Mouse (Mus musculus) heart, embryonic 16.5 days (tissue): ENCODE data around the gene Tubb4b. TPM values are rescaled to one million over a fixed set of nuclear protein-coding genes. Genes with fewer than 3 reads are reported as not detected.

Experiments
- ATAC-seq: fragments of 200-750 bp; cut with Nextera tagmentation; replicated peaks from 2 replicates; pipeline ENCODE4 v1.8.0; 2017; ENCODE audit warnings: moderate number of reproducible peaks; ENCODE audit not compliant: insufficient read depth, low FRiP score; ENCODE audit errors: extremely low read depth
- H3K27ac ChIP-seq: fragments of 300-500 bp; sonication (generic); 2 replicates; pipeline ENCODE4 v1.5.1; 2014; ENCODE audit warnings: mild to moderate bottlenecking, low read length, control low read depth, moderate library complexity
- H3K27me3 ChIP-seq: fragments of 300-500 bp; sonication (generic); 2 replicates; pipeline ENCODE4 v1.6.1; 2014; ENCODE audit warnings: low read length, mixed read lengths; ENCODE audit not compliant: control insufficient read depth, insufficient read depth
- H3K36me3 ChIP-seq: fragments of 300-500 bp; sonication (generic); 2 replicates; pipeline ENCODE4 v1.6.1; 2014; ENCODE audit not compliant: control insufficient read depth, insufficient read depth
- H3K4me1 ChIP-seq: fragments of 300-500 bp; sonication (generic); 2 replicates; pipeline ENCODE4 v1.6.1; 2014; ENCODE audit warnings: low read length, mixed read lengths; ENCODE audit not compliant: control insufficient read depth, insufficient read depth
- H3K4me2 ChIP-seq: fragments of 300-500 bp; sonication (generic); 2 replicates; pipeline ENCODE4 v1.6.1; 2014; ENCODE audit warnings: low read depth, mild to moderate bottlenecking, control low read depth, low read length
- H3K4me3 ChIP-seq: fragments of 300-500 bp; sonication (generic); 2 replicates; pipeline ENCODE4 v1.5.1; 2014; ENCODE audit warnings: mild to moderate bottlenecking, control low read depth, low read length
- H3K9ac ChIP-seq: fragments of 300-500 bp; sonication (generic); 2 replicates; pipeline ENCODE4 v1.6.1; 2014; ENCODE audit warnings: low read length, control low read depth
- H3K9me3 ChIP-seq: fragments of 300-500 bp; sonication (generic); replicated peaks from 2 replicates; pipeline ENCODE4 v1.6.1; 2016; ENCODE audit warnings: low read length; ENCODE audit not compliant: control insufficient read depth
- WGBS: fragments of 180-500 bp; shearing (Covaris S2); extraction: QIAGEN DNeasy Blood & Tissue Kit; methylation state at CpG from one replicate; pipeline ENCODE4 v1.1.7; 2014; 5-methylcytosine and 5-hydroxymethylcytosine counted together
- polyA plus RNA-seq: library from polyadenylated mRNA; unstranded; fragments of >200 nt; fragmentation: Nextera tagmentation; extraction: Ambion mirVana; gene quantifications from 2 replicates; pipeline ENCODE4 v1.2.1, GENCODE M21; 2015

Tubb4b gene
- polyA plus RNA-seq, 1 experiment from 2014 or later: 482 TPM

- peak overlapping the region; percentile 90 for H3K27ac ChIP-seq
- peak overlapping the region; percentile 64 for H3K4me2 ChIP-seq
- H3K36me3 ChIP-seq: peaks cover 3% of the 10 kb centered on the region
- ATAC-seq: no peak
- WGBS: 74% methylated on average over 17 of the region's 17 CpGs
- peaks cover 13% of the 10 kb centered on the region for H3K27me3 ChIP-seq
- peak overlapping the region; percentile 67 for H3K9ac ChIP-seq
- H3K4me1 ChIP-seq: peaks cover 28% of the 10 kb centered on the region
- peak overlapping the region; percentile 48 for H3K4me3 ChIP-seq
- H3K9me3 ChIP-seq: no peaks in the 10 kb centered on the region
Measured at GRCm38 (mm10) chr2:25194486-25195171, 29.9 kb downstream of the Tubb4b start.

DNA sequence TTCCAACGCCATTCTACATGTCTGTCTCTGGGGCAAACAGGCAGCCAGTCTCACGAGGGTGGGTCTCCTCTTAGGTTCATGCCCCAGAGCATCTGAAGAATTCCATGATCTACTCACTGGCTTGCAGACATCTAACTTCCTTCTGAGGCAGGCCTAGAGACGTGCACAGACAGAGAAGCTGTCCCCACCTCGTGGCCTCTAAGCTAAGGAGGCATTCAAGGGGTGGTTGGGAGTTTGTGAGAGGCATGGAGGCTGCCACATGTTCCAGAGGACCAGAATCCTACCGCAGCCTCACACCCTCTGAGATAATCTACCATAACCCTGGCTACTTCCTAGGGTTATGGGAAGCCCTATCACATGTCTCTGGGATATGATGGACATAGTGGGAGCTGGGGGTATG, 30.5 kb downstream of the Tubb4b start:
- ATAC-seq: no peak
- H3K36me3 ChIP-seq: no peaks in the 10 kb centered on the region
- H3K9me3 ChIP-seq: no peaks in the 10 kb centered on the region
- H3K9ac ChIP-seq: peak overlapping the region; percentile 42
- H3K4me2 ChIP-seq: peak overlapping the region; percentile 64
- peaks cover 28% of the 10 kb centered on the region for H3K4me1 ChIP-seq
- H3K27me3 ChIP-seq: peaks cover 13% of the 10 kb centered on the region
- H3K27ac ChIP-seq: peak overlapping the region; percentile 90
- H3K4me3 ChIP-seq: peak overlapping the region; percentile 48; the same call in 1 of the 2 replicates
- 60% methylated on average over 5 of the region's 5 CpGs for WGBS

- Histone ChIP-seq H3K4me3 (0 out of 2 replicates have a peak overlapping the region, but pooled peaks have one; percentile 9), H3K9ac (peak overlapping the region; percentile 42; the same call in 1 of the 2 replicates), H3K9me3 (no peaks in the 10 kb centered on the region), H3K4me1 (peaks cover 28% of the 10 kb centered on the region), H3K36me3 (no peaks in the 10 kb centered on the region), H3K27ac (no peak overlapping the region; the same call in 1 of the 2 replicates), H3K4me2 (peak overlapping the region; percentile 64), H3K27me3 (peaks cover 13% of the 10 kb centered on the region)
- 2% methylated on average over 6 of the region's 6 CpGs for WGBS
- ATAC-seq: peak; percentile 58
Measured at GRCm38 (mm10) chr2:25193330-25193770, 31.2 kb downstream of the Tubb4b start.

DNA sequence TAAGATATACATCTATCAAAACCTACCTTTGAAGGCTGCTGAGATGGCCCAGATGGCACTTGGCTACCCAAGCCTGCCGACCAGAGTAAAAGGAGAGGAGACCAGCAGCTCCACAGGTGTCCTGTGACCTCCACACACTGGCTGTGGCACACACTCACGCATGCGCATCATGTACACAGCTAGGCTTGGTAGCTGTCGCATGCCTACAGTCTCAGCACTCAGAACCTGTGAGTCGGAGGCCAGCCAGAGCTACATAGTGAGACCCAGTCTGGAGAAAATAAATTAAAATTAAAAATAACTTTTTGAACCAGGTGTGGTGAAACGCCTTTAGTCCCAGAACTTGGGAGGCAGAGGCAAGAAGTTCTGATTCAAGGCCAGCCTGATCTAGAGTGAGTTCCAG, 36.7 kb downstream of the Tubb4b start:
- H3K9ac ChIP-seq: no peak overlapping the region
- peaks cover 9% of the 10 kb centered on the region for H3K4me1 ChIP-seq
- H3K4me3 ChIP-seq: no peak overlapping the region
- ATAC-seq: no peak
- H3K36me3 ChIP-seq: no peaks in the 10 kb centered on the region
- H3K4me2 ChIP-seq: no peak overlapping the region
- 79% methylated on average over 6 of the region's 6 CpGs for WGBS
- no peaks in the 10 kb centered on the region for H3K9me3 ChIP-seq
- no peaks in the 10 kb centered on the region for H3K27me3 ChIP-seq
- no peak overlapping the region for H3K27ac ChIP-seq

GRCm38 (mm10) chr2:25186575-25186930, 37.9 kb downstream of the Tubb4b start:
- no peak for ATAC-seq
- 36% methylated on average over 5 of the region's 5 CpGs for WGBS
- Histone ChIP-seq H3K27ac (no peak overlapping the region), H3K4me3 (peak overlapping the region; percentile 61), H3K9ac (peak overlapping the region; percentile 86; the same call in 1 of the 2 replicates), H3K4me2 (peak overlapping the region; percentile 96), H3K4me1 (peaks cover 12% of the 10 kb centered on the region), H3K27me3 (no peaks in the 10 kb centered on the region), H3K36me3 (no peaks in the 10 kb centered on the region), H3K9me3 (no peaks in the 10 kb centered on the region)

DNA sequence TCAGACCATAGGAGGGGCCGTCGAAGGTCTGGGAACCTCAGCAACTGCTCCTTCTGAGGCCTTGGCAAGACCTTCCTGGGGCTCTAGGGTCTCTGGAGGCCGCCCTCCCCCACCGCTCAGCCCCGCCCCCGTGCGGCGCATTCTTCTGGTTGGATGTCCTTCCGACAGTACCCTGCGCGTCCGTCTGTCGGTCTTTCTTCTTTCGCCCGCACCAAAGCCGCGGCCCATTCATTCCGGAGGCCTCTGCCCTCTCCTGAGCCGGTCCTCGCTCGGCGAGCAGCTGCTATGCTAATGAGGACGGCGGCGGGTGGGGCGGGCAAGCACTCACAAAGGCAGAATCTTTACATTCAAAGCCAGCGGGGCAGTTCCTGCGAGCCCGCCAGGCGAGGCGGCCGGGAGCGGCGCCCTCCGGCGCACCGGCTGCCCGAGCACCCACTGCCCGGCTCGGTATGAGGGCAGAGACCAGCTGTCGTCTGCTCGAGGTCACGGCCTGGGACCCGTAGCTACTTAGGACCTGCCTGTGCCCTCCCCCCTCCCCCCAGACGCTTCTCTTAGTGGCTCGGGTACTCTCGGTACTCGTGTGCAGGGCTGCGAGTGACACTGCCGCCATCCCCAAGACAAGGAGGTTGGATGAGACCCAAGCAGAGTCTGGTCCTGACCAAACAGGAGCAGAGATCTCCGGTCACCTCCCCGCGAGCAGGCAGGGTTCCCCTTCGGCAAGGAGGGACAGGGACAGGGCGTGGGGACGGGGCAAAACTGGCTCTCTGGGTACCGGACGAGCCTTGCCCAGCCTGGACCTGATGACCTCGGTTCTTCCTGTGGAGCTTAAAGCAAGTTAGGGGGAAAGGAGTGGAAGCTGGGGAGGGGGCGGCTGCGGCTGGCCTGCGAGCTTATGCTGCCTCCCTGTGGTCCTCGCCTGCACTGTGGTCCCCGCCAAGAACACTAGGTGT, 38.6 kb downstream of the Tubb4b start:
- H3K27ac ChIP-seq: peak overlapping the region; percentile 85
- peak overlapping the region; percentile 61 for H3K4me3 ChIP-seq
- peak; percentile 59 for ATAC-seq
- peaks cover 12% of the 10 kb centered on the region for H3K4me1 ChIP-seq
- H3K36me3 ChIP-seq: no peaks in the 10 kb centered on the region
- H3K27me3 ChIP-seq: no peaks in the 10 kb centered on the region
- no peaks in the 10 kb centered on the region for H3K9me3 ChIP-seq
- H3K9ac ChIP-seq: peak overlapping the region; percentile 86
- H3K4me2 ChIP-seq: peak overlapping the region; percentile 96
- WGBS: 1% methylated on average over 64 of the region's 64 CpGs

DNA sequence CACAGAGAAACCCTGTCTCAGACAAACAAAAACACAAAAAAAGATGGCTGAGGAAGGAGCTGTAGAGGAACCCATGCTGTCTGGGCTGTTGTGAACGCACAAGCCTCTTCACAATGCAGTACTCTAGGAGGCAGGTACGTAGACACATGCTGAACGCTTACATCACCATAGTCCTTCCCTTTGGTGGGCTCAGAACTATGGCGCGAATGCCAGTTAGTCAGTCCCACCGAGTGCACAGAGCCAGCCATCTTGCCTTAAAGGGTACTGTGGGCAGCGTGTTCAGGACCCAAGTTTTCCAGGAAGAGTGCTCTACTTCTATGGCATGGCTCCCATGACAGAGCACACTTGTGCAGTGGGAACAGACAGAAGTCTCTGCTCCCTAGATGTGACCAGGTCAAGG, 40.0 kb downstream of the Tubb4b start:
- Histone ChIP-seq H3K9me3 (no peaks in the 10 kb centered on the region), H3K36me3 (no peaks in the 10 kb centered on the region), H3K27ac (no peak overlapping the region), H3K4me2 (peak overlapping the region; percentile 96; the same call in 1 of the 2 replicates), H3K4me1 (peaks cover 14% of the 10 kb centered on the region), H3K27me3 (no peaks in the 10 kb centered on the region), H3K9ac (no peak overlapping the region), H3K4me3 (no peak overlapping the region)
- WGBS: 95% methylated on average over 7 of the region's 7 CpGs
- no peak for ATAC-seq

- Histone ChIP-seq H3K4me3 (peak overlapping the region; percentile 79), H3K36me3 (no peaks in the 10 kb centered on the region), H3K27ac (no peak overlapping the region), H3K9me3 (no peaks in the 10 kb centered on the region), H3K4me2 (peak overlapping the region; percentile 94), H3K27me3 (no peaks in the 10 kb centered on the region), H3K9ac (no peak overlapping the region), H3K4me1 (peaks cover 19% of the 10 kb centered on the region)
- ATAC-seq: no peak
- 74% methylated on average over 2 of the region's 2 CpGs for WGBS
Measured at GRCm38 (mm10) chr2:25183336-25183735, 41.2 kb downstream of the Tubb4b start.
